Mouse (Mus musculus): ENCODE measurements around the gene 9930022D16Rik. TPM values are rescaled to one million over a fixed set of nuclear protein-coding genes. Genes with fewer than 3 reads are reported as not detected.

Gene 9930022D16Rik
- polyA plus RNA-seq, 1 experiment from 2014 or later = not detected

GRCm38 (mm10) chr11:109436889-109437288 is 23.2 kb downstream of the 9930022D16Rik start:
- no peak overlapping the region for H3K4me2 ChIP-seq
- no peak overlapping the region for H3K9ac ChIP-seq
- no peak for ATAC-seq (ENCODE audit: insufficient read depth)
- H3K4me3 ChIP-seq (replicated peaks) = no peak overlapping the region
- peaks cover 30% of the 10 kb centered on the region for H3K36me3 ChIP-seq (replicated peaks)
- no peak overlapping the region for H3K27ac ChIP-seq (replicated peaks)
- no peaks in the 10 kb centered on the region for H3K9me3 ChIP-seq (replicated peaks)
- WGBS (ENCODE audit: insufficient replicate concordance) = 50% methylated on average over 7 of the region's 8 CpGs
- H3K4me1 ChIP-seq (replicated peaks) = peaks cover 22% of the 10 kb centered on the region
- 0 out of 2 replicates have a peak, but pooled peaks cover 5% of the 10 kb centered on the region for H3K27me3 ChIP-seq

GRCm38 (mm10) chr11:109439209-109439608 is 25.5 kb downstream of the 9930022D16Rik start:
- Histone ChIP-seq H3K4me3 (replicated peaks) (peak overlapping the region; percentile 63), H3K4me1 (replicated peaks) (peaks cover 32% of the 10 kb centered on the region), H3K36me3 (replicated peaks) (peaks cover 24% of the 10 kb centered on the region), H3K9me3 (replicated peaks) (no peaks in the 10 kb centered on the region), H3K9ac (no peak overlapping the region), H3K27me3 (0 out of 2 replicates have a peak, but pooled peaks cover 5% of the 10 kb centered on the region), H3K4me2 (peak overlapping the region; percentile 87), H3K27ac (replicated peaks) (no peak overlapping the region)
- ATAC-seq (ENCODE audit: insufficient read depth) = no peak
- 29% methylated on average over 5 of the region's 5 CpGs for WGBS (ENCODE audit: insufficient replicate concordance)

GRCm38 (mm10) chr11:109439829-109440340 is 26.2 kb downstream of the 9930022D16Rik start:
- Histone ChIP-seq H3K9ac (peak overlapping the region; percentile 56), H3K9me3 (replicated peaks) (no peaks in the 10 kb centered on the region), H3K4me3 (replicated peaks) (peak overlapping the region; percentile 63), H3K4me2 (peak overlapping the region; percentile 87), H3K27ac (replicated peaks) (no peak overlapping the region; the same call in 1 of the 2 replicates), H3K27me3 (0 out of 2 replicates have a peak, but pooled peaks cover 5% of the 10 kb centered on the region), H3K4me1 (replicated peaks) (peaks cover 33% of the 10 kb centered on the region), H3K36me3 (replicated peaks) (peaks cover 17% of the 10 kb centered on the region)
- 2% methylated on average over 32 of the region's 32 CpGs for WGBS (ENCODE audit: insufficient replicate concordance)
- ATAC-seq (ENCODE audit: insufficient read depth) = peak; percentile 68

- Histone ChIP-seq H3K9ac (peak overlapping the region; percentile 56; the same call in 1 of the 2 replicates), H3K27ac (replicated peaks) (no peak overlapping the region), H3K9me3 (replicated peaks) (no peaks in the 10 kb centered on the region), H3K4me1 (replicated peaks) (peaks cover 39% of the 10 kb centered on the region), H3K36me3 (replicated peaks) (peaks cover 11% of the 10 kb centered on the region; the same call in 1 of the 2 replicates), H3K4me3 (replicated peaks) (peak overlapping the region; percentile 63), H3K4me2 (peak overlapping the region; percentile 87), H3K27me3 (0 out of 2 replicates have a peak, but pooled peaks cover 5% of the 10 kb centered on the region)
- WGBS (ENCODE audit: insufficient replicate concordance) = 46% methylated on average over 4 of the region's 4 CpGs
- ATAC-seq (ENCODE audit: insufficient read depth) = 0 out of 2 replicates have a peak, but pooled peaks have one; percentile 13
Observed at GRCm38 (mm10) chr11:109440641-109441040, 26.9 kb downstream of the 9930022D16Rik start.

- H3K27ac ChIP-seq (replicated peaks) = no peak overlapping the region
- 54% methylated on average over 3 of the region's 3 CpGs for WGBS (ENCODE audit: insufficient replicate concordance)
- no peak overlapping the region for H3K4me3 ChIP-seq (replicated peaks)
- H3K9me3 ChIP-seq (replicated peaks) = no peaks in the 10 kb centered on the region
- 0 out of 2 replicates have a peak, but pooled peaks cover 5% of the 10 kb centered on the region for H3K27me3 ChIP-seq
- no peak overlapping the region for H3K9ac ChIP-seq
- ATAC-seq (ENCODE audit: insufficient read depth) = no peak
- H3K36me3 ChIP-seq (replicated peaks) = 0 out of 2 replicates have a peak, but pooled peaks cover 6% of the 10 kb centered on the region
- H3K4me2 ChIP-seq = peak overlapping the region; percentile 87; the same call in 1 of the 2 replicates
- H3K4me1 ChIP-seq (replicated peaks) = peaks cover 43% of the 10 kb centered on the region
Observed at GRCm38 (mm10) chr11:109441119-109441518, 27.4 kb downstream of the 9930022D16Rik start.

- Histone ChIP-seq H3K4me2 (no peak overlapping the region), H3K9me3 (replicated peaks) (no peaks in the 10 kb centered on the region), H3K9ac (no peak overlapping the region), H3K4me1 (replicated peaks) (peaks cover 41% of the 10 kb centered on the region), H3K36me3 (replicated peaks) (no peaks in the 10 kb centered on the region), H3K4me3 (replicated peaks) (no peak overlapping the region), H3K27ac (replicated peaks) (no peak overlapping the region), H3K27me3 (0 out of 2 replicates have a peak, but pooled peaks cover 5% of the 10 kb centered on the region)
- no peak for ATAC-seq (ENCODE audit: insufficient read depth)
- WGBS (ENCODE audit: insufficient replicate concordance) = 39% methylated on average over 5 of the region's 5 CpGs
Observed at GRCm38 (mm10) chr11:109442166-109442730, 28.5 kb downstream of the 9930022D16Rik start.

- H3K4me3 ChIP-seq (replicated peaks) = no peak overlapping the region
- no peak overlapping the region for H3K9ac ChIP-seq
- peaks cover 4% of the 10 kb centered on the region; the same call in 1 of the 2 replicates for H3K36me3 ChIP-seq (replicated peaks)
- H3K4me1 ChIP-seq (replicated peaks) = peaks cover 38% of the 10 kb centered on the region
- no peak for ATAC-seq (ENCODE audit: insufficient read depth)
- H3K9me3 ChIP-seq (replicated peaks) = no peaks in the 10 kb centered on the region
- WGBS (ENCODE audit: insufficient replicate concordance) = 62% methylated on average over 8 of the region's 8 CpGs
- 0 out of 2 replicates have a peak, but pooled peaks cover 5% of the 10 kb centered on the region for H3K27me3 ChIP-seq
- no peak overlapping the region for H3K4me2 ChIP-seq
- H3K27ac ChIP-seq (replicated peaks) = no peak overlapping the region
Observed at GRCm38 (mm10) chr11:109443468-109444263, 29.9 kb downstream of the 9930022D16Rik start.

GRCm38 (mm10) chr11:109444600-109444999 is 30.9 kb downstream of the 9930022D16Rik start:
- Histone ChIP-seq H3K4me2 (no peak overlapping the region), H3K9me3 (replicated peaks) (no peaks in the 10 kb centered on the region), H3K4me3 (replicated peaks) (no peak overlapping the region), H3K27me3 (0 out of 2 replicates have a peak, but pooled peaks cover 5% of the 10 kb centered on the region), H3K4me1 (replicated peaks) (peaks cover 35% of the 10 kb centered on the region), H3K9ac (no peak overlapping the region), H3K27ac (replicated peaks) (no peak overlapping the region), H3K36me3 (replicated peaks) (peaks cover 12% of the 10 kb centered on the region)
- ATAC-seq (ENCODE audit: insufficient read depth) = no peak
- WGBS (ENCODE audit: insufficient replicate concordance) = 49% methylated on average over 7 of the region's 7 CpGs

- Histone ChIP-seq H3K27ac (replicated peaks) (0 out of 2 replicates have a peak overlapping the region, but pooled peaks have one; percentile 14), H3K4me1 (replicated peaks) (peaks cover 25% of the 10 kb centered on the region), H3K27me3 (no peaks in the 10 kb centered on the region), H3K9me3 (replicated peaks) (no peaks in the 10 kb centered on the region), H3K9ac (no peak overlapping the region), H3K36me3 (replicated peaks) (peaks cover 22% of the 10 kb centered on the region), H3K4me2 (no peak overlapping the region), H3K4me3 (replicated peaks) (no peak overlapping the region)
- 42% methylated on average over 13 of the region's 13 CpGs for WGBS (ENCODE audit: insufficient replicate concordance)
- peak; percentile 78 for ATAC-seq (ENCODE audit: insufficient read depth)
Observed at GRCm38 (mm10) chr11:109445438-109446035, 31.8 kb downstream of the 9930022D16Rik start.

GRCm38 (mm10) chr11:109451169-109451568 is 37.5 kb downstream of the 9930022D16Rik start:
- no peak overlapping the region for H3K9ac ChIP-seq
- H3K4me2 ChIP-seq = no peak overlapping the region
- H3K36me3 ChIP-seq (replicated peaks) = peaks cover 78% of the 10 kb centered on the region
- 54% methylated on average over 11 of the region's 11 CpGs for WGBS (ENCODE audit: insufficient replicate concordance)
- peaks cover 11% of the 10 kb centered on the region for H3K4me1 ChIP-seq (replicated peaks)
- H3K9me3 ChIP-seq (replicated peaks) = no peaks in the 10 kb centered on the region
- no peaks in the 10 kb centered on the region for H3K27me3 ChIP-seq
- H3K4me3 ChIP-seq (replicated peaks) = no peak overlapping the region
- no peak for ATAC-seq (ENCODE audit: insufficient read depth)
- no peak overlapping the region for H3K27ac ChIP-seq (replicated peaks)
